Mouse (Mus musculus): Measurements from ENCODE around the gene Sfmbt1.
"Not testable (repeated sequence)": the region's sequence is repeated elsewhere in the genome, so short reads cannot be mapped to it uniquely, and the experiment has no call there.

Gene Sfmbt1

DNA sequence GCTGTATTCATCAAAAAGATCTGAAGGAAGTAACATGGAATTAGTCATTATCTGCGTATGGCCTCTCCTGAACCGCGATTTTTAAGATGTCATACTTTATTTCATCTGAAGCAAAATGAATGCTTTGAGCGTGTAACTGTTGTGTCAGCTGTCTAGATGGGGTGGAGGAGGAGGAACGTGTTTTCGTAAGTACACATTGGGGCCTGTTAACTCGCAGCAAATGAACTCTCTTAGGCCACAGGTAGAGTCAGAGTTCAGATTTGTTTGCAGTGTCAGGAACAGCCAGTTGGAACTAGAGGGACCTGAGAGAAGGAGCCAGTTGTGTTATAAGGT, 2.3 kb downstream of the Sfmbt1 start:
- DNase-seq (ENCODE audit: low read depth, low spot score), result no peak

DNA sequence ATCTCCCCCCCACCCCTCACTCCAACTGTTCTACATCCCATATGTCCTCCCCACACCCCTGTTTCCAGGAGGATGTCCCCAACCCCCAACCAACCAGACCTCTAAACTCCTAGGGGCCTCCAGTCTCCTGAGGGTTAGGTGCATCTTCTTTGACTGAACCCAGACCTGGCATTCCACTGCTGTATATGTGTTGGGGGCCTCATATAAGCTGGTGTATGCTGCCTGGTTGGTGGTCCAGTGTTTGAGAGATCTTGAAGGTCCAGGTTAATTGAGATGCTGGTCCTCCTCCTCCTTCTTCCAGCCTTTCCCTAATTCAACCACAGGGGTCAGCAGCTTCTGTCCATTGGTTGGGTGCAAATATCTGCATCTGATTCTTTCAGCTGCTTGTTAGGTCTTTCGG, 4.0 kb downstream of the Sfmbt1 start:
- not testable (repeated sequence) for DNase-seq (ENCODE audit: low read depth, low spot score)

DNA sequence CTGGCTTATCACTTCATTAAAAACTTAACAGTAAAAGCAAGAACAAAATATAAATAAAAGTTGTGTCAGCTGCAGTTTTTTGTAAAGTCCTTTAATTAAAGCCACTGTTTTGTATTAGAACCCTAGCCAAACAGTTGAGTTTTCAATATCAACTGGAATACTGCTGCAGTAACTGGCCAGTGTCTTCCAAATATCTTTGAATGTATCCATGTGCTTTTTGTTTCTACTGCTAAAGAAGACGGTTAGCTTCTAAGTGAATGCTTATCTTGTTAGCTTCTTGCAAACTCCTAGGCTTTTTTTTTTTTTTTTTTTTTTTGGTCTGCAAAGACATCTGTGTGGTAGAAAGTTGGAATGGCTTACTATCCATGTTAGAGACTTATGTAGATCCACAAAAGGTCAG, 4.9 kb downstream of the Sfmbt1 start:
- DNase-seq (ENCODE audit: low read depth, low spot score), result no peak

DNA sequence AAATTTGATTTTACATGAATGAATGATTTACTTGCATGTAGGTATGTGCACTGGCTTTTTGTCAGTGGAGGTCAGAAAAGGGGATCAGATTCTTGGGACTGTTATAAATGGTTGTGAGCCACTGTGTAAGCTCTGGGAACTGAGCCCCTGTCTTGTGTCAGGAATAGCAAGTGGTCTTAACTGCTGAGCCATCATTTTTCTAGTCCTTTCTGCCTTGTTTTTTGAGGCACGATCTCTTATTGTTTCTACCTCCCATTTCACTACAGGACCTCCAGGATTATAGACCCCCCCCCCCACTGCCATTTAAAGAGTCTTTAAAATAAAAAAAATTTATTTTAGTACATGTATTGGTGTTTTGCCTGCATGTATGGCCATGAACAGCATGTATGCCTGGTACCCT, 7.2 kb downstream of the Sfmbt1 start:
- no peak for DNase-seq (ENCODE audit: low read depth, low spot score)

DNA sequence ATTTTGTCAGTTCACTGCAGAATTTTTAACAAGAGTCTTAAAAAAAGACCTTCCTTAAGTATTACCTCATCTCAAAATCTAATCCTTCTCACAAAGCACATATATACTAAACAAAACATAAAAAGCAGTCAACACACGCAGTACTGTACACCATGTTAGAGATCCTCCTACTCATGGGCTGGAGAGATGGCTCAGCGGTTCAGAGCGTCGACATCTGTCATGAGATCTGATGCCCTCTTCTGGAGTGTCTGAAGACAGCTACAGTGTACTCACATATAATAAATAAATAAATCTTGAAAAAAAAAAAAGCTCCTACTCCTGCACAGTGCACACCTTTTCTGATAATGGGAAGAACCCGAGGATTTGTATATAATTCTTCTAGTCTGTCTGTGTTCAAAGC, 7.8 kb downstream of the Sfmbt1 start:
- DNase-seq (ENCODE audit: low read depth, low spot score), result no peak

DNA sequence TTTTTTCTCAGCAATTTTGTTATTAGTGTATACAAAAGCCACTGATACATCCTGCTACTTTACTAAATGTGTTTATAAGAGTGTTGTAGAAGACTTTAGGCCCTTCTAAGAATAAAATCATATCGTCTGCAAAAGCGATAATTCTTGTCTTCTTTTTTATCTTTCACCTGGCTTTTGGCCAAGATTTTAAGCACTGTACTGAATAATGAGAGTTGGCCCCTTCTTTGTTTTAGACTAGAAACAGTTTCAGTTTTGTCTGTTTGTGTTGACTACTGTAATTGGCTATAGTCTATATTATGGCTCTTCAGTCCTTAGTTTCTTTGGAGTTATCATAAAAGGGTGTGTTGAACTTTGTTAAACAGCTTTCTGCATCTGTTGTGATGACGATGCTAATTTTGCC, 17.2 kb downstream of the Sfmbt1 start:
- no peak for DNase-seq (ENCODE audit: low read depth, low spot score)

DNA sequence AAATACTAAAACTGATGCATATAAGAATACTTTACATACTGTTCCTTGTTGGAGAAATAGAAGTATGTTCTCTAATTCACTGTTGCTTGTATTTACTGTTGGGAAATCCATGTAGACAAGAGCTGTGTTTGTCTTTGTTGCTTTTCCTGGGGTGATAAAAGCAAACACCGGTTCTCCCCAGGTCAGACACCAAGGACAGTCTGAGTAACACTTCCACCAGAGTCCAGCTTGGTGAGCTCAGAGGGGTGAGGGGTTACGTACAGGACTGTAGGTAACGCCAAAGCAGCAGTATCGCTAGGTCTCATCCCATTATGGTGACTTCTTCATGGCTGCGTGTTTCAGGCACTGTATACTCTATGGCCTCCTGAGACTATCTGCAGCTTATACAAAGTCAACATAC, 20.0 kb downstream of the Sfmbt1 start:
- DNase-seq (ENCODE audit: low read depth, low spot score), result no peak

DNA sequence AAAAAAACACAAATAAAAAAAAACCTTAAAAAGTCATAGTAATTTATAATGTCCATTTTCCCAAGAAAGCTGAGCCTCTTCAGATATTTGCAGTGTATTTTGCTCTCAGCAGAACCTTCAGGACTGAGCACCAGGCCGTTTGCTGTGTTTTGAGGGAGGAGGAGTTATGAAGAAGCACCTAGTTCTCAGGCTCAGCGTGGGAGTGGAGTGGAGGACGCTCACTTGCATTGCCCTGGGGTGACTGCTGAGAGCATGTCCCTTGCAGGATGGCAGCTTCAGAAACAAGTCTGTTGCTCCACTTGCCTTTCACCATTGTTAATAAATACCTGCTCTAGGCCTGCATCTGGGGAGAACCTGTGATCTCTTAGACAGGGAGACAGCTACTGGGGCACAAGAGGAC, 21.2 kb downstream of the Sfmbt1 start:
- no peak for DNase-seq (ENCODE audit: low read depth, low spot score)

DNA sequence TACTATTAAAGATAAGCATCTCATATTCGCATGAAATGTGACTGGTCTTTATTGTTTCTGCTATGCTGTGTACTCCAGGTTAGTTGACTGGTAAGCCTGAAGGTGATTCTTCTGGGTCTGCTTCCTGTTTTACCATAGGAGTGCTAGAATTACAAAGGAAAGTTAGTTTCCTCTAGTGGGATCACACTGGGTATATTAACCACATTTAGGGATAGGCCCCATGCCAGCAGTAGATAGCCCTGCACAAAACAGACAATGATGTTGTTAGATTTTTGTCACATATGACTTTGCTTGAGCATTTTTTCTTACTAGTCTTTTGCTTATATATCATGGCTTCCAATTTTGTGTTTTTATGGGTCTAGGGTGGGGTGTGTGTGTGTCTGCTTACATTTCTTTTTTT, 21.8 kb downstream of the Sfmbt1 start:
- DNase-seq (ENCODE audit: low read depth, low spot score), result no peak

DNA sequence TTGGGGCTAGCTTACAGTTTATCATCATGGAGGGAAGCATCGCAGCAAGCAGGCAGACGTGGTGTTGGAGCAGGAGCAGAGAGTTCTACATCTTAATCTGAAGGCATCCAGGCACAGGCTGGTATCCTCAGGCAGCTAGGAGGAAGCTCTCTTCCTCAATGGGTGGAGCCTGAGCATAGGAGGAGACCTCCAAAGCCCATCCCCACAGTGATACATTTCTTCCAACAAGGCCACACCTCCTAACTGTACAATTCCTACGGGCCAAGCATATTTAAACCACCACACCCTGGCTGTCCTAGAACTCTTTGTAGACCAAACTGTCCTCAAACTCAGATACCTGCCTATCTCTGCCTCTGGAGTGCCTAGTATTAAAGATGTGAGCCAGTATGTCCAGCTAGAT, 29.2 kb downstream of the Sfmbt1 start:
- no peak for DNase-seq (ENCODE audit: low read depth, low spot score)

DNA sequence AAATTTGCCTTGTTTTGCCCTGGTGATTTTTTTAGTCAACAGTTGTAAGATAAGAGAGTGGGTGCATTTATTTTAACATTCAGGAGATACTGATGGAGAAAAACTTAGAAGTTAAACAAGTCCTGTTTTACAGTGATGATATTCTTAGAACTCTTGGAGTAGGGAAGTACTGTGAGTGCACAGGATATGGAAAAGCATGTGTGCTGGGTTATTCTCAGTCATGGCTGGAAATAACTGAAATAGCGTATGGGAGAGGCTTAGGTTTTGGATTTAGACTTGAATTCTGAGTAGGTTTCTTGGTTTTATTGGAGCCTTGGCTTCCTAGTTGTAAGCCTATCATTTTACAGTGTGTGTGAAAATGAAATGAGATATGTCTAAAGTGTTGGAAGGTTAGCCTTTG, 31.5 kb downstream of the Sfmbt1 start:
- no peak for DNase-seq (ENCODE audit: low read depth, low spot score)

DNA sequence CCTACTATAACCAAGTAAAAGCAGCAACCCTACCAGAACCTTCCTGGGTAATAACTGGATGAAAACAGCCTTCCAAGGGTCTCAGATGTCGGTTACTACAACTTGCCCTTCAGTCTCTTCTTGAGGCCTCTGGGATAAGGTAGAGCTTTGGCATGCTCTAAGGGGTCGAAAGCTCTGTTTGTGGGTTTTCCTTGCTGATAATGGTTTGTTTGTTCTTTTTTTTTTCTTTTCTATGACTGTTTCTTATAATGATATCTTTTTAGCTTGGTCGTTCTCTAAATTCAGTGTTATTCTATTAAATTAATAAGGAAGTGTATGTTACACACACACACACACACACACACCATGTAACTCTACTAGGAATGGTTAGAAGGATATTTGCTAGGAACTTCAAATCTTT, 42.6 kb downstream of the Sfmbt1 start:
- no peak for DNase-seq (ENCODE audit: low read depth, low spot score)

DNA sequence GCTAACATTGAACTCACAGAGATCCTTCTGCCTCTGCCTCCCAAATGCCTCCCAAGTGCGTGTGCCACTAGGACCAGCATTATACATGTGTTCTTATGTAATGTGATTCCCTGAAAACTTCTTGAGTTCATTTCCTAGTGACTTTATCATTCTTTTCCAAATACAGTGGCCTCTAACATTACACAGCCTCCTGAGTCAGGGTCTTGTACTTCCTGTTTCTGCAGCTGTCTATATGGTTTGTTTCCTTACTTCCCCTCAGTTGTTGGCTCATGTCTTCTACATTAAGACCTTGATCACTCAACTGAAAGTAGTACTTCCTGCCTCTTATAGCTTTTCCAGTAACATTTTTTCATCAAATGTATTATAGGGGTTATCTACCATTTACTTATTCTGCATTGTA, 46.6 kb downstream of the Sfmbt1 start:
- DNase-seq (ENCODE audit: low read depth, low spot score), result no peak

DNA sequence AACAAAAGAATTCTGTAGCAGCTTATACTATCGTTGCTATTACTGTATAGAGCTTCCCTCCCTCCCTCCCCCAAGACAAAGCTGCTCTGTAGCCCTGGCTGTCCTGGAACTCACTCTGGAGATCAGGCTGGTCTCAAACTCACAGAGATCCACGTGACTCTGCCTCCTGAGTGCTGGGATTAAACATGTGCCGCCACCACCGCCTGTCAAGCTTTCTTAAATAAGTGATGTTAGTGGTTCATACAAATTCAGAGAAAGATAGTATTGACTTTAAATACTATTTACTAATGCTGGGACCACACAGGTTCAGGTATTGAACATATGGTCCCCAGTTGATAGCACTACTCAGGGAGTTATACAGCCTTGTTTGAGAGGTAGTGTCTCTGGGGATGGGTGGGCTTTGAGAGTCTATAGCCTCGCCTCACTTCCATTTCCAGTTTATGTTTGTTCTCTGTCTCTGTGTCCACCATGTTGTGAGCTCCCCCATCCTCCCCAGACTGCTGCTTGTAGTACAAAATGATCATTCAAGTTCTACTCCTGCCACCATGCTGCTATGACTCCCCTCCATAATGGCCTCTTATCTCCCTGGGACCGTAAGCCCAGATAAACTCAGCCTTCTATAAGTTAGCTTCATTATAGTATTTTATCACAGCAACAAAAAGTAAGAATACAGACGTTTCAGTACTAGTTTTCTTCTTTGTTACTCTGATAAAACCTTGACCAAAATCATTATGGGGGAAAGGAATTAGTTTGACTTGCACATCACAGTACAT, 47.7 kb downstream of the Sfmbt1 start:
- DNase-seq (ENCODE audit: low read depth, low spot score), result no peak

DNA sequence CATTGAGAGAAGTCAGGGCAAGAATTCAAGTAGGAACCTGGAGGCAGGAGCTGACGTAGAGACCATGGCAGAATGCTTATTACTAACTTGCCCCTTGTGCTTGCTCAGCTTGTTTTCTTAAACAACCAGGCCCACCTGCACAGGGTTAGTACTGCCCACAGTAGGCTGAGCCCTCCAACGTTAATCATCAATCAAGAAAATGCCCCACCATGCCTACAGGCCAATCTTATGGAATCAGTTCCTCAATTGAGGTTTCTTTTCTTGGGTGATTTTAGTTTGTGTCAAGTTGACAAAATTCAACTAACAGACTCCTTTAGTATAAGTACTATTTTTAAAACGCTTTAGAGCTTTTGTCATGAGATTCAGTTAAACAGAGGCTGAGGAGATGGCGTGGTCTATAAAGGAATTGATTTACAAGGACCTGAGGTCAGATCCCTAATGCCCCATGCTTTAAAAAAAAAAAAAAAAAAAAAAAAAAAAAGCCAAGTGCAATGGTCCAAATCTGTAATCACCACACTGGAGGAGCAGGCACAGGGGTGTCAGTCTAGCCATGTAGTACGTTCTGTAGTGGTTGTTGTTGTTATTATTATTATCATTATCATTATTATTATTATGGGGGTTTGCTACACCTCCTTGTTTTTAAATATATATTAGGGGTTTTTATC, 48.4 kb downstream of the Sfmbt1 start:
- no peak for DNase-seq (ENCODE audit: low read depth, low spot score)

DNA sequence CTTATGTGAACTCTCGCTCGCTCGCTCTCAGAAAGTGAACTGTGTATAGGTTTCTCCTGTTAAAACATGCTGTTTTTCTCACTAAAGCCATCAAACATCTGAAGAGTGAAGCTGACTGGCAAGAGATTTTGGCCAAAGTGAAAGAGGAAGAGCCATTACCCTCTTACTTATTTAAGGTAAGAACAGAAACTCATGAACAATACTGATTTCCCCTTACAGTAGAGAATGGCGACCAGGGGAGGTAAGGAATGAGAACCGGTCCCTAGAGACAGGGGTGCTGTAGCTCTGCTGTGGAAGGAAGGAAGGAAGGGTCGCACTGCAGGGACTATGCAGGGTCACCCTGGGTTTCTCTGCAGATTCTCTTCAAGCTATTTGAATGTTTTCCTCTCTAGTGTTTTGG, 70.0 kb downstream of the Sfmbt1 start:
- no peak for DNase-seq (ENCODE audit: low read depth, low spot score)

DNA sequence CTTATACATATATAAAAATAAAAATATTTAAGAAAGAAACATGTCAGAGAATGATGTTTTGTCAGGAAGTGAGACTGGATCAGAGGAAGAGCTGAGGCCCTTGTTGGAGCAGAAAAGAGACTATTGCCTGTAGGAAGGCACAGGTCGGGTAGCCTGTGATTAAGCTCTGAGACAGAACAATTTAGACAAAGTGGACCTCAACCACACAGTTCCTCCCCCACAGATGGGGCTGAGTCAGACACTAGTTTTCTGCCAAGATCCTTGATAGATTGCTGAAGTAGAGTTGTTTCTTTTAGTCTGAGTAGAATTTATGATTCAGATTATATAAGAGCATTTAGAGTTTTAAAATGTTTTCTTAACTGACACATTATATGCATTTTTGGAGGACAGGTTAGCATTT, 74.8 kb downstream of the Sfmbt1 start:
- no peak for DNase-seq (ENCODE audit: low read depth, low spot score)

DNA sequence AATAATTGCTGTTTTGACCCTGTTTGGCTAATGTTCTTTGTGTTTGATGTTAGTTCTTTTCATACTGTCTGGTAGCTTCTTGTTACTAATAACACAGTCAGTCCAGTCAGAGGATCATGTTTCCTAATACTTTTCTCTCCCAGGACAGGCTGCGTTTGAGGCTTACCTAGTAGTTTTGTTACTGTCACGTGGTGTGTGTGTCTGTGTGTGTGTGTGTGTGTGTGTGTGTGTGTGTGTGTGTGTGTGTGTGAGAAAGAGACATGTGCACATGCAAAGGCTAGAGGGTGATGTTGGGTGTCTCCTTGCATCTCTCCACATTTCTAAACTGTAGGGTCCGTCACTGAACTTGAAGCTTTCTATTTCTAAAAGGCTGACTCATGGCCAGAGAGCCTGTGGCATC, 78.2 kb downstream of the Sfmbt1 start:
- DNase-seq (ENCODE audit: low read depth, low spot score), result no peak

DNA sequence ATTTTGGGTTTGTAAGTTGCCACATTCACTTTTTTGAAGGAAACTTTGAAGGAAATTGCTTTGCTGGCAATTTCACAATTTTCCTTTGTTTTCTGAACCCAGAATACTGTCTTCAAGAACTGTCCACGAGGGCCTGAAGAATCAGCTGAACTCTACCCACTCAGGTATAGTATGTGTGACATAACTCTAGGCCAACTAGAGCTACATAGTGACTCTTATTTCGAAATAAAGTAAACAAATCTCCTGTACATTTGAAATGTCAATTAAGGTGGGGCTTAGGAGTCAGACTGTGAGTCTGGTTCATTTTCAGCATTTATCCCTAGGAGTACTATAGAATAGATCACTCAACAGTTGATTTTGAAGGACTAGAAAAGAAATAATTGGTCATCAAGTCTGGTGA, 87.1 kb downstream of the Sfmbt1 start:
- DNase-seq (ENCODE audit: low read depth, low spot score), result no peak

DNA sequence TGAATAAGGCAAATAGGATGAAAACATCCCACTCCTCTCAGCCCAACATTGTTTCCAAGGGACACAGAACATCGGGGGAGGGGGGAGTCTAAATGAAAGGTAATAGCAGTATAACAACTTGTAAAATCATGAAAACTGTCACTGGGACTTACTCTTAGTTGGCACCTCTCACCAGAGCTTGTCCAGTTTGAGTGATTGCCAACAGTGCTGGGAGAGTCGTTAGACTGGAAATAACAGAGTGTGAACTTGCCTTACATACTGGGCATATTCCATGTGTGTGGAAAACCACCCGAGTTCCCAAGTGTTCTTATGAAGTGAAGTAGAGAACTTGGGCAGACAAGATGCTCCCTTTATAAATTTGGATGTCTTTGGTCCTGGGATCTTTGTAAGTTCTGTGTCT, 106.5 kb downstream of the Sfmbt1 start:
- no peak for DNase-seq (ENCODE audit: low read depth, low spot score)

DNA sequence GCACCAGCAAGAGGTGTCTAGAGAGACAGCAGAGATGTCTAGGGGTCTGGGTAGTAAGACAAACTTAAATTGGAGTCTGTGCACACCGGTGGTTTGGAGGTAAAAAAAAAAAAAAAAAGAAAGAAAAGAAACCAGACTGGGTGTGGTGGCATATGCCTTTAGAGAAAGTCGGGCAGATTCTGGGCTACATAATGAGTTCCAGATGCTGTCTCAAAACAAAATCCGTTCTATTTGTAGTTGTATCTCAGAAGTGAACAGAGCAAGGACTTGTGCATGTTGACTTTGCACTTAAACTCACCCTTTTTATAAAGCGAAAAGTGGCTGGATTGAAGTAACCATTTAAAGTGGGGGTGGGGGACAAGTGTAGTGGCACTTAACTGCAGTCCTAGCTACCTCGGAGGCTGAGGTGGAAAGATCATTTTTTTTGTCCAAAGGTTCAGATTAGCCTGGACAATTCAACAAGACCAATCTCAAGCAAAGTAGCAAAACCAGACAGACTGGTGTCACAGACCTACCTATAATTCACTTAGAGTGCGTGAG, 109.9 kb downstream of the Sfmbt1 start:
- no peak for DNase-seq (ENCODE audit: low read depth, low spot score)

DNA sequence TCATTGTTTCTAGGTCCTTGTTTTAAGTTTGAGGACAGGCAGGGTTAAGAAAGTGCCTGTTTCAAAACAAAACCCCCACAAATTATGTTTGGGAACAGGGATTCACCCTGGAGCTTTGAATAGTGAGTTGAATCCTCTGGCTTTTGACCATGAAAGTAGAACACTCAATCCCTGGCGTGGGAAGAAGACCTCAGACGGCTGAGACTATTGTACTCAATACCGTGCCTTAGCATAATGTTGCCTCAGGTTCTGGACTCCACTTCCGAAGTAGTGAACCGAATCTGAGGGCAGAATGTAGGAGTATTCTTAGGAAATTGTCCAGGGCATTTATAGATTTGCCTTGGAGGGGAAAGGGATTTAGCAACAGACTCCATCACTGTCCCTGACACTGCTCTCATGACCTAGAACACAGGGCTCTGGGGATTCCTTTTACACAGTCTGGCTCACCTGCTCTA, 110.4 kb downstream of the Sfmbt1 start:
- no peak for DNase-seq (ENCODE audit: low read depth, low spot score)

DNA sequence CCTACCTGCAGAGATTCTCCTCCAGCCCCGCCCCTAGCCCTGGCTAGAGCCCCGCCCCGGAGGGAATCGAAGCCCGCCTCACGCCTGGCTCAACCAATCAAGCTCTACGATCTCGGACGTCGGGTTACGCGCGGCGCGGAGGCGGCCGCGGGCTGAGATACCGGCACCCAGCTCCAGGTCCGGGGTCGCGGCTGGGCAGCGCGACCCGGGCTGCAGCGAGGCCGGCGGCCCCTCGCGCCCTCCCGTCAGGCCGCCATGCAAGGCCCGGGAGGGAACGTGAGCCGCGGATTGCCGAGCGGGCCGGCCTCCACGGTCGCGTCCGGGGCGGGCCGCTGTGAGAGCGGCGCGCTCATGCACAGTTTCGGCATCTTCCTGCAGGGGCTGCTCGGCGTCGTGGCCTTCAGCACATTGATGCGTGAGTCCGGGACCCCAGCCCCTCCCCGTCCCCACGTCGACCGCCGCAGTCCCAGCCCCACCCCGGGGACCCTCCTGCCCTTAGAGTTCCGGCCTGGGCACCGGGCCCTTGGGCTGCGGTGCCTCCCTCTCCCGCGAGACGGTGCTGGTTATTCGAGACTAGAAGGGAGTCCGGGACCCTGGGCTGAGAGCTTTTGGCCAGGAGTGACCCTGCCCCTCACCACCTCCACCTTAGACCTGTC, 111.0 kb downstream of the Sfmbt1 start, which contains the start of gene Tmem110:
TSS of gene Tmem110 (plus strand) at position 115 of the 656 bp plus-strand sequence.
- DNase-seq (ENCODE audit: low read depth, low spot score), result peak; percentile 61
